Mouse (Mus musculus): ENCODE measurements at regions not wholly inside any gene's neighbourhood (a gene's known extent, or its start where the extent isn't known, plus 50 kb on each side); places are given as distances from the start of the nearest gene placed in this dataset.
A peak's percentile ranks its signal among the peaks of the same experiment; 100 is the strongest.

- Histone ChIP-seq H3K9ac (ENCODE audit: low read depth, low read length) (no peak overlapping the region), H3K4me2 (ENCODE audit: low read length) (no peak overlapping the region), H3K27me3 (replicated peaks; ENCODE audit: control insufficient read depth, insufficient read depth, low read length) (no peaks in the 10 kb centered on the region), H3K27ac (ENCODE audit: low read depth, low read length) (no peak overlapping the region), H3K4me1 (ENCODE audit: control insufficient read depth, insufficient read depth, low read depth, low read length) (peaks cover 2% of the 10 kb centered on the region; the same call in 1 of the 2 replicates), H3K9me3 (ENCODE audit: control insufficient read depth, low read length) (no peaks in the 10 kb centered on the region), H3K36me3 (ENCODE audit: control insufficient read depth, insufficient read depth, low read length) (no peaks in the 10 kb centered on the region), H3K4me3 (ENCODE audit: low read length) (no peak overlapping the region)
- WGBS, result 88% methylated on average over 1 of the region's 1 CpGs
- ATAC-seq, result no peak
Observed at GRCm38 (mm10) chr8:127781011-127781410, 577.4 kb upstream of the Nrp1 start.

- Histone ChIP-seq H3K9ac (ENCODE audit: low read depth, low read length) (no peak overlapping the region), H3K4me2 (ENCODE audit: low read length) (no peak overlapping the region), H3K4me1 (ENCODE audit: control insufficient read depth, insufficient read depth, low read depth, low read length) (no peaks in the 10 kb centered on the region), H3K27me3 (replicated peaks; ENCODE audit: control insufficient read depth, insufficient read depth, low read length) (no peaks in the 10 kb centered on the region), H3K4me3 (ENCODE audit: low read length) (no peak overlapping the region), H3K36me3 (ENCODE audit: control insufficient read depth, insufficient read depth, low read length) (no peaks in the 10 kb centered on the region), H3K9me3 (ENCODE audit: control insufficient read depth, low read length) (no peaks in the 10 kb centered on the region), H3K27ac (ENCODE audit: low read depth, low read length) (no peak overlapping the region)
- ATAC-seq, result no peak
- 82% methylated on average over 5 of the region's 5 CpGs for WGBS
Observed at GRCm38 (mm10) chr8:127792611-127793010, 565.8 kb upstream of the Nrp1 start.

- Histone ChIP-seq H3K4me1 (ENCODE audit: control insufficient read depth, insufficient read depth, low read depth, low read length) (peaks cover 6% of the 10 kb centered on the region), H3K9me3 (ENCODE audit: control insufficient read depth, low read length) (no peaks in the 10 kb centered on the region), H3K4me2 (ENCODE audit: low read length) (no peak overlapping the region), H3K4me3 (ENCODE audit: low read length) (no peak overlapping the region), H3K27me3 (replicated peaks; ENCODE audit: control insufficient read depth, insufficient read depth, low read length) (no peaks in the 10 kb centered on the region), H3K27ac (ENCODE audit: low read depth, low read length) (no peak overlapping the region), H3K9ac (ENCODE audit: low read depth, low read length) (no peak overlapping the region), H3K36me3 (ENCODE audit: control insufficient read depth, insufficient read depth, low read length) (no peaks in the 10 kb centered on the region)
- ATAC-seq, result no peak
- 78% methylated on average over 6 of the region's 6 CpGs for WGBS
Observed at GRCm38 (mm10) chr8:127799849-127800471, 558.4 kb upstream of the Nrp1 start.

GRCm38 (mm10) chr8:127802136-127802535 is 556.3 kb upstream of the Nrp1 start:
- no peak for ATAC-seq
- Histone ChIP-seq H3K27ac (ENCODE audit: low read depth, low read length) (no peak overlapping the region), H3K36me3 (ENCODE audit: control insufficient read depth, insufficient read depth, low read length) (no peaks in the 10 kb centered on the region), H3K9ac (ENCODE audit: low read depth, low read length) (no peak overlapping the region), H3K4me2 (ENCODE audit: low read length) (no peak overlapping the region), H3K4me1 (ENCODE audit: control insufficient read depth, insufficient read depth, low read depth, low read length) (peaks cover 6% of the 10 kb centered on the region), H3K9me3 (ENCODE audit: control insufficient read depth, low read length) (no peaks in the 10 kb centered on the region), H3K4me3 (ENCODE audit: low read length) (no peak overlapping the region), H3K27me3 (replicated peaks; ENCODE audit: control insufficient read depth, insufficient read depth, low read length) (no peaks in the 10 kb centered on the region)
- 61% methylated on average over 7 of the region's 7 CpGs for WGBS

GRCm38 (mm10) chr8:127802661-127803333 is 555.6 kb upstream of the Nrp1 start:
- H3K4me2 ChIP-seq (ENCODE audit: low read length), result no peak overlapping the region
- no peaks in the 10 kb centered on the region for H3K36me3 ChIP-seq (ENCODE audit: control insufficient read depth, insufficient read depth, low read length)
- ATAC-seq, result peak; percentile 52; the same call in 1 of the 2 replicates
- H3K9ac ChIP-seq (ENCODE audit: low read depth, low read length), result no peak overlapping the region; the same call in 1 of the 2 replicates
- H3K9me3 ChIP-seq (ENCODE audit: control insufficient read depth, low read length), result no peaks in the 10 kb centered on the region
- H3K27me3 ChIP-seq (replicated peaks; ENCODE audit: control insufficient read depth, insufficient read depth, low read length), result no peaks in the 10 kb centered on the region
- H3K4me1 ChIP-seq (ENCODE audit: control insufficient read depth, insufficient read depth, low read depth, low read length), result peaks cover 6% of the 10 kb centered on the region
- H3K4me3 ChIP-seq (ENCODE audit: low read length), result no peak overlapping the region
- H3K27ac ChIP-seq (ENCODE audit: low read depth, low read length), result no peak overlapping the region
- 57% methylated on average over 5 of the region's 5 CpGs for WGBS

GRCm38 (mm10) chr8:127809203-127810155 is 548.9 kb upstream of the Nrp1 start:
- Histone ChIP-seq H3K4me2 (ENCODE audit: low read length) (no peak overlapping the region), H3K9ac (ENCODE audit: low read depth, low read length) (no peak overlapping the region), H3K36me3 (ENCODE audit: control insufficient read depth, insufficient read depth, low read length) (no peaks in the 10 kb centered on the region), H3K4me3 (ENCODE audit: low read length) (no peak overlapping the region), H3K27ac (ENCODE audit: low read depth, low read length) (no peak overlapping the region), H3K4me1 (ENCODE audit: control insufficient read depth, insufficient read depth, low read depth, low read length) (no peaks in the 10 kb centered on the region), H3K9me3 (ENCODE audit: control insufficient read depth, low read length) (no peaks in the 10 kb centered on the region), H3K27me3 (replicated peaks; ENCODE audit: control insufficient read depth, insufficient read depth, low read length) (no peaks in the 10 kb centered on the region)
- no peak for ATAC-seq
- WGBS, result 66% methylated on average over 7 of the region's 7 CpGs

GRCm38 (mm10) chr8:127811338-127811737 is 547.1 kb upstream of the Nrp1 start:
- no peak overlapping the region for H3K27ac ChIP-seq (ENCODE audit: low read depth, low read length)
- 88% methylated on average over 8 of the region's 8 CpGs for WGBS

GRCm38 (mm10) chr8:127814785-127815523 is 543.5 kb upstream of the Nrp1 start:
- Histone ChIP-seq H3K4me3 (ENCODE audit: low read length) (no peak overlapping the region), H3K4me2 (ENCODE audit: low read length) (no peak overlapping the region), H3K27ac (ENCODE audit: low read depth, low read length) (no peak overlapping the region), H3K9ac (ENCODE audit: low read depth, low read length) (no peak overlapping the region), H3K9me3 (ENCODE audit: control insufficient read depth, low read length) (no peaks in the 10 kb centered on the region), H3K27me3 (replicated peaks; ENCODE audit: control insufficient read depth, insufficient read depth, low read length) (no peaks in the 10 kb centered on the region), H3K4me1 (ENCODE audit: control insufficient read depth, insufficient read depth, low read depth, low read length) (no peaks in the 10 kb centered on the region), H3K36me3 (ENCODE audit: control insufficient read depth, insufficient read depth, low read length) (no peaks in the 10 kb centered on the region)
- 81% methylated on average over 9 of the region's 9 CpGs for WGBS
- ATAC-seq, result no peak

More at GRCm38 (mm10) chr8:127811338-127811737, 547.1 kb upstream of the Nrp1 start:
- no peak for ATAC-seq
- Histone ChIP-seq H3K27me3 (replicated peaks; ENCODE audit: control insufficient read depth, insufficient read depth, low read length) (no peaks in the 10 kb centered on the region), H3K4me1 (ENCODE audit: control insufficient read depth, insufficient read depth, low read depth, low read length) (no peaks in the 10 kb centered on the region), H3K36me3 (ENCODE audit: control insufficient read depth, insufficient read depth, low read length) (no peaks in the 10 kb centered on the region), H3K9me3 (ENCODE audit: control insufficient read depth, low read length) (no peaks in the 10 kb centered on the region), H3K4me3 (ENCODE audit: low read length) (no peak overlapping the region), H3K9ac (ENCODE audit: low read depth, low read length) (no peak overlapping the region), H3K4me2 (ENCODE audit: low read length) (no peak overlapping the region)

Data from hindbrain, embryonic 16.5 days (tissue).